Mouse (Mus musculus) heart, embryonic 14.5 days (tissue): ENCODE data around the gene Olfr685. TPM values are rescaled to one million over a fixed set of nuclear protein-coding genes. Genes with fewer than 3 reads are reported as not detected.
A peak's percentile ranks its signal among the peaks of the same experiment; 100 is the strongest.

ENCODE experiments used
- ATAC-seq: fragments of 200-750 bp; cut with Nextera tagmentation; 2 replicates; pipeline ENCODE4 v1.8.0; 2017; ENCODE audit warnings: low read depth, moderate TSS enrichment; ENCODE audit not compliant: insufficient number of reproducible peaks, insufficient read depth, low FRiP score
- H3K27ac ChIP-seq, 2 experiments: fragments of 200-500 bp in 1 of 2; fragments of 300-500 bp in 1 of 2; sonication (generic) in 1 of 2; replicated peaks in 1 of 2; 2 replicates each; pipeline ENCODE4 v1.5.1; 2012 to 2014; ENCODE audit warnings: low read depth in 2 of 2, low read length in 2 of 2, control low read depth in 1 of 2, mild to moderate bottlenecking in 1 of 2, mixed read lengths in 1 of 2; ENCODE audit not compliant: control insufficient read depth in 1 of 2, insufficient read depth in 1 of 2
- H3K27me3 ChIP-seq: fragments of 300-500 bp; sonication (generic); 2 replicates; pipeline ENCODE4 v1.6.1; 2014; ENCODE audit warnings: mild to moderate bottlenecking, low read length, control low read depth; ENCODE audit not compliant: control insufficient read depth, insufficient read depth
- H3K36me3 ChIP-seq: fragments of 300-500 bp; sonication (generic); 2 replicates; pipeline ENCODE4 v1.6.1; 2014; ENCODE audit warnings: mild to moderate bottlenecking, control low read depth, low read length, mixed read lengths; ENCODE audit not compliant: control insufficient read depth, insufficient read depth
- H3K4me1 ChIP-seq, 2 experiments: fragments of 200-500 bp in 1 of 2; fragments of 300-500 bp in 1 of 2; sonication (generic) in 1 of 2; 2 replicates each; pipeline ENCODE4 v1.6.1; 2012 to 2014; ENCODE audit warnings: low read length in 2 of 2, control low read depth in 1 of 2, mixed read lengths in 1 of 2; ENCODE audit not compliant: control insufficient read depth in 2 of 2, insufficient read depth in 2 of 2
- H3K4me2 ChIP-seq: fragments of 300-500 bp; sonication (generic); 2 replicates; pipeline ENCODE4 v1.6.1; 2014; ENCODE audit warnings: mild to moderate bottlenecking, low read length
- H3K4me3 ChIP-seq, 2 experiments: fragments of 200-500 bp in 1 of 2; fragments of 300-500 bp in 1 of 2; sonication (generic) in 1 of 2; 2 replicates each; pipeline ENCODE4 v1.5.1; 2012 to 2014; ENCODE audit warnings: low read length in 2 of 2, mild to moderate bottlenecking in 2 of 2, control low read depth in 1 of 2, low read depth in 1 of 2, moderate library complexity in 1 of 2; ENCODE audit not compliant: control insufficient read depth in 1 of 2, insufficient read depth in 1 of 2
- H3K9ac ChIP-seq: fragments of 300-500 bp; sonication (generic); 2 replicates; pipeline ENCODE4 v1.6.1; 2014; ENCODE audit warnings: mild to moderate bottlenecking, low read length
- H3K9me3 ChIP-seq: fragments of 300-500 bp; sonication (generic); 2 replicates; pipeline ENCODE4 v1.6.1; 2016; ENCODE audit warnings: low read length, control low read depth; ENCODE audit not compliant: control insufficient read depth
- WGBS: fragments of 180-500 bp; shearing (Covaris S2); extraction: QIAGEN DNeasy Blood & Tissue Kit; methylation state at CpG from one replicate; pipeline ENCODE4 v1.1.7; 2014; 5-methylcytosine and 5-hydroxymethylcytosine counted together
- polyA plus RNA-seq: library from polyadenylated mRNA; unstranded; fragments of >200 nt; fragmentation: Nextera tagmentation; extraction: Ambion mirVana; gene quantifications from 2 replicates; pipeline ENCODE4 v1.2.1, GENCODE M21; 2014

Olfr685 gene
- not detected in 2 replicates for polyA plus RNA-seq

DNA sequence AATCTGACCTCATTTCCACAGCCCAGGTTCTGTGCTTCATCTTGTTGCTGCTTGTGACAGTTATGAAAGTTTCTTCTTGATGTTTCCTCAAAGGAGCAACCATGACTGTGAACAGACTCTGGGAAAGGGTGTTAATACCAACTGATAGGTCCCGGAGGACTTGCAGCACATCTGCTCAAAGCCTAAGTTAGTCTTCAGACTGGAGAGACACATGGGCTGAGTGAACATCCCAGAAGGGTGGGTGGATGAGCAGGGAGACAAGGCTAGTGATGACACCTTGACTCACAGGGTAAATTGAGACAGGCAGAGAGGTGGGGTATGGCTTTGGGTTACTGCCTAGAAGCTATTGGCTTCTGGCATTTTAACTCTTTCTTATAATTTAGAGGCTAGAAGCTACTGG, at the start of gene Olfr685:
Olfr685 (minus strand) TSS at position 101 of the 400 bp plus-strand sequence.
- Histone ChIP-seq H3K4me1 (no peaks in the 10 kb centered on the region), H3K36me3 (no peaks in the 10 kb centered on the region), H3K27me3 (no peaks in the 10 kb centered on the region), H3K27ac (no peak within 1 kb of the TSS), H3K4me3 (no peak within 1 kb of the TSS), H3K9ac (no peak within 1 kb of the TSS), H3K9me3 (no peaks in the 10 kb centered on the region), H3K4me2 (no peak within 1 kb of the TSS)
- ATAC-seq: no peak
- 69% methylated on average over 1 of the region's 1 CpGs for WGBS

DNA sequence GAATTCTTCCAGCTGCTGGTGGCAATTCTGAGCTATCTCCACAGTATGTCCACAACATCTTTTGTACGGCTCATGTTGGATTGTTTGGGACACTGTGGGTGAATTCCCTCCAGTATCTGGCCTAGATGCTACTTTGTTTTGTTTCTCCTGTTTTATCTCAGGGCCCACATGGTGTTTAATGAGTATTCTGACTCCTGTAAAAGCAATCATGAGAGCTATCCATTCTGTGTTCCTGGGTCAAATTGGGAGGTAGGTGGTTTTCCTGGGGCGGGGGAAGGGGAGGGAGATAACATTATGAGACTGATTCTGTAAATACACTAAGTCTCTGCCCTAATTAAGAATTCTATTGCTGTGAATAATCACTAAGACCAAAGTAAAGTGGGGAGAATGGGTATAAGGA, 43.6 kb upstream of the Olfr685 start:
- no peaks in the 10 kb centered on the region for H3K9me3 ChIP-seq
- no peak overlapping the region for H3K27ac ChIP-seq
- H3K36me3 ChIP-seq: no peaks in the 10 kb centered on the region
- H3K4me3 ChIP-seq: no peak overlapping the region
- H3K9ac ChIP-seq: no peak overlapping the region
- no peaks in the 10 kb centered on the region for H3K27me3 ChIP-seq
- no peak overlapping the region for H3K4me2 ChIP-seq
- WGBS: 60% methylated on average over 2 of the region's 2 CpGs
- H3K4me1 ChIP-seq: no peaks in the 10 kb centered on the region
- ATAC-seq: no peak

DNA sequence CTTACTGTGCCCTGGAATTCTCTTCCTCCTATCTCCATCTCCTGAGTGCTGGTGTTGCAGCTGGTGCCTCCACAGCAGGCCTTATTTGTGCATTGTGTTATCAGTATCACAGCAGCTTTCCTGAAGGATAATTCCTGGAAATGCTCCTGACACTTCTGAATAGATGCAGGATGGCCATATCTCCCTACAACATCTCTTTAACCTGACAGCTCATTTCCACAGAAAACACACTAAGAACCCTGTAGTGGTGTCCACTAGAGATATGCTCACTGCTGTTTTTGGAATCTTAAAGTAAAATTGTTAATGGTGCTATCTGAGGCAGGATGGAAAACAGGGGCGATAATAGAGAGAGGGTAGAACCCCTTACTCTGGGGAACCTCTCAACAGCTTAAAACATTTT, 42.3 kb upstream of the Olfr685 start:
- H3K9ac ChIP-seq: no peak overlapping the region
- H3K36me3 ChIP-seq: no peaks in the 10 kb centered on the region
- H3K4me1 ChIP-seq: no peaks in the 10 kb centered on the region
- no peak overlapping the region for H3K4me2 ChIP-seq
- 54% methylated on average over 1 of the region's 1 CpGs for WGBS
- ATAC-seq: peak; percentile 83
- H3K4me3 ChIP-seq: no peak overlapping the region
- H3K9me3 ChIP-seq: no peaks in the 10 kb centered on the region
- no peaks in the 10 kb centered on the region for H3K27me3 ChIP-seq
- no peak overlapping the region; a peak in 2 of 4 replicates for H3K27ac ChIP-seq

DNA sequence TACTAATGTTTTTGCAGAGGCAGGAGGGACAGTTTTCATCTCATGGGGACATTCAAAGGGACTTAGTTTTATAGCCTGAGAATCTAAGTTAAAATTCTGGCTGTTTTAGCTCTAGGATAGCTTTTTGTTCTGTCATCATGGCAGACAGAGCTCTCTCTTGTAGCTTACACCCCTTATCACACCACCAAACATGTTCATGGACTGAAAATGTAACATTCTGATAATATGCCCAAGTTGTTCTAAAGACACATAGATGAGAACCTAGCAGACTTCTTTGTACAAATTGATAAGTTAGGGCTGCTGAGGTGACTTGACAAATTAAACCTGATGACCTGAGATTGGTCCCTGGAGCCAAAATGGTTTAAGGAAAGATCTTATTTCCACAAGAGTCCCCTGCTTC, 40.9 kb upstream of the Olfr685 start:
- H3K9me3 ChIP-seq: no peaks in the 10 kb centered on the region
- no peak for ATAC-seq
- no peak overlapping the region for H3K4me2 ChIP-seq
- no peaks in the 10 kb centered on the region for H3K36me3 ChIP-seq
- H3K27ac ChIP-seq: no peak overlapping the region
- no peaks in the 10 kb centered on the region for H3K4me1 ChIP-seq
- H3K4me3 ChIP-seq: no peak overlapping the region
- no peaks in the 10 kb centered on the region for H3K27me3 ChIP-seq
- no peak overlapping the region for H3K9ac ChIP-seq

DNA sequence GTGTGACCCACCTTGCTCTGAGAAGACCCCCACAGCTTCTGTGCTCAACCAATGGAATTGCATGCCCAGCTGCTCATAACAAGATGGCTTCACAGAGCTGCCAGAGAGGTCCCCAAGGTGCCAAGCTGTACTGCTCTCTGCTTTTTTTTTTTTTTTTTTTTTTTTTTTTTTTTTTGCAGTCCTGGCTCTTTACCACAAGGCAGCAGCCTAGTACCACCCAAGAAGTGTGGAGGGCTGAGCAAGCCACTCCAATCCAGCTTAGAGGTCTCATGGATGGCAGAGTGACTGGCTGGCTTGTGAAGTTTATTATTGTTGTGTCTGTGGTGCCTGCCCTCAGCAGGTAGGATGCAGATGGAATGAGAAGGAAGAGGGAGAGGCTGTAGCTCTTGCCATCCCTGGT, 40.3 kb upstream of the Olfr685 start:
- Histone ChIP-seq H3K27ac (no peak overlapping the region), H3K4me1 (no peaks in the 10 kb centered on the region), H3K4me2 (no peak overlapping the region), H3K27me3 (no peaks in the 10 kb centered on the region), H3K9me3 (no peaks in the 10 kb centered on the region), H3K4me3 (no peak overlapping the region), H3K9ac (no peak overlapping the region), H3K36me3 (no peaks in the 10 kb centered on the region)
- ATAC-seq: no peak

DNA sequence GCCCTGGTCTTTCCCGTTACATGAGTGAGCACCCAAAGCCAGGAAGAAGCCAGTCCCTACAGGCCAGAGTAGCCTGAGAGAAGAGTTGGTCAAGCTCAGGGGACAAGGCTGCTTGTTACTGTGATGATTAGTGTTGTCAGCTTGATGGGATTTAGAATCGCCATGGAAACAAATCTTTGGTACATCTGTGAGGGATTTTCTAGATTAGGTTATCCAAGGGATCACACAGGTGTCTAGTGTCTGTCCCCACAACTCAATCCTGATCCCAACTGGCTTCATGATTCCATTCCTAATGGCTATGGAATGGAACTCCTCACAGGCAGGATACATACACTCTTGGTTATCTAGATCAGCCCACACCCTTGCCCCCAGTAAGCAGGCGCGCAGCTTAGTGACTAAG, 32.5 kb upstream of the Olfr685 start:
- H3K9ac ChIP-seq: no peak overlapping the region
- H3K4me2 ChIP-seq: no peak overlapping the region
- WGBS: 55% methylated on average over 4 of the region's 4 CpGs
- no peak overlapping the region for H3K27ac ChIP-seq
- H3K4me1 ChIP-seq: no peaks in the 10 kb centered on the region
- no peak for ATAC-seq
- H3K27me3 ChIP-seq: no peaks in the 10 kb centered on the region
- no peak overlapping the region for H3K4me3 ChIP-seq
- H3K9me3 ChIP-seq: no peaks in the 10 kb centered on the region
- H3K36me3 ChIP-seq: no peaks in the 10 kb centered on the region

DNA sequence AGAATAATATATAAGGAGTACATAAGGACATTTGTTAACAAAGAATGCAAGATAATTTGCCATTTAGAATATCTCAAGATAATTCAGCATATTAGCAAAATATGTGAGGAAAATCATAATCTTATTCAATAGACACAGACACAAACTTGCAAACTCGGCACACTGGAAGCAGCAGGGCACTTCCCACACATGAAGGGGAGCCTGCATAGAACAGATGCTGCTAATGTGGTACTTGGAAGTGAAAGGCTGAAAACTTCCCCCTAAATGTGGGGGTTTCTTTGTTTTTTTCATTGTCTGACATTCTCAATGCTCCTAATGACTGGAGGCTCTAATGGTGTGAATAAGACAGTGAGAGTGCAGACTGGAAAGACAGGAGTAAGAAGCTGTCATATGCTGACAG, 28.9 kb upstream of the Olfr685 start:
- 42% methylated on average over 1 of the region's 1 CpGs for WGBS
- Histone ChIP-seq H3K9me3 (no peaks in the 10 kb centered on the region), H3K4me2 (no peak overlapping the region), H3K4me3 (no peak overlapping the region), H3K4me1 (no peaks in the 10 kb centered on the region), H3K27ac (no peak overlapping the region), H3K9ac (no peak overlapping the region), H3K27me3 (no peaks in the 10 kb centered on the region), H3K36me3 (no peaks in the 10 kb centered on the region)
- ATAC-seq: no peak

DNA sequence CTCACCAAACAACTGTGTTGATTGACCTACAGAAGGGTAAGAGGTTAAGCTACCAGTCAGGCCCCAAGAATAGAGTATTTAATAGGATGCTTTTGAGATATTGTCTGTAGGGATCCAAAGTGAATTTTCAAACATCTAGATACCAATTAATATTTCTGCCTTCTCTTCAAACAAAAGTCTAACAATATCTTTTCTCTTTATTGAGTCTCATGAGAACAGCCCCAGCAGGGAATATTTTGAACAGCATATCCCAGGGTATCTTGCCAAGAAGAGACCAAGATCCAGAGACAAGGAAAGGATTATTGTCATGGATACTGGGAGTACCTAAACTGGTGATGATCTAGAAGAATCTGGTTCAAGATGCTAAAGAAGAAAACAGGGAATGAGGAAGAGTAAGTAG, 21.6 kb upstream of the Olfr685 start, which contains the start of gene Olfr686:
Olfr686 (minus strand) TSS at position 101 of the 400 bp plus-strand sequence.
- H3K27me3 ChIP-seq: no peaks in the 10 kb centered on the region
- no peaks in the 10 kb centered on the region for H3K9me3 ChIP-seq
- no peak within 1 kb of the TSS for H3K4me3 ChIP-seq
- H3K4me2 ChIP-seq: no peak within 1 kb of the TSS
- no peak for ATAC-seq
- H3K36me3 ChIP-seq: no peaks in the 10 kb centered on the region
- H3K9ac ChIP-seq: no peak within 1 kb of the TSS
- no peaks in the 10 kb centered on the region for H3K4me1 ChIP-seq
- no peak within 1 kb of the TSS for H3K27ac ChIP-seq
